8 mouse cellular contexts compared by ENCODE assay signal in the genomic region with DNA sequence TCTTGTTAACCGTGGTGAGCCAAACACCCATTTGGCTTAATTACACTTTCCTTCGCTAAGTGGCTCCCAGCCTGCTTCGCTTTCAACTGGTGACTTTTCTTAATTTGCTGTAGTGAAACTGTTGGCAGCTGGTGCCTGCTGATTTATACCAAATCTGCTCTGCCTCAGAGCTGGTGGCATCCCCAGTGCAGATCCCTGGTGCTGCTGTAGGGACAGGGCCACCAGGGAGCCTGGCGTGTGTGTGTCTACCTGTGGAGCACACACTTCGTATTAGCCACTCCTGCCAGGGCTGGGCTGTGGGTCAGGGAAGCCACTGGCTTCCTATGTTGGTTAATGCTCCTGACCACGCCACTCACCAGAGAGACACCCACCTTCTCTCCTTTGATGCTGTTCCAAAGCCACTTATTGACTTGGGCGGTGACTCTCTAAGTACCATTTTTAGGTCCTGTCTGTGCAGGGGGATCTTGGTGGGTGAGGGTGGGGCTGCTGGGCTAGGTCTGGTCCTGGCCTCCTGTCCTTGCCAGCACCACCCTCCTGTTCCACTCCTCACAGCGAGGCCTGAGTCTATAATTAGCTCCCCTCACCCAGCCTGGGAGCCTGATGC. TPM values are rescaled to one million over a fixed set of nuclear protein-coding genes. Genes with fewer than 3 reads are reported as not detected.
DNase-seq lines count a peak whose midpoint lies in the region; ATAC-seq and TF ChIP-seq lines count a peak whose summit lies in the region.

No protein-coding gene starts in this region.

- H3K36me3 ChIP-seq in midbrain, embryonic 13.5 days, result no peaks in the 10 kb centered on the region
- H3K36me3 ChIP-seq in midbrain, postnatal 0 days (ENCODE audit: insufficient read depth, low read length), result no peaks in the 10 kb centered on the region

- no peak for TF ChIP-seq CTCF in midbrain, postnatal 0 days (IDR thresholded peaks at IDR 0.05)

- intact Hi-C loops in heart, postnatal 25 days (cut with DNase I), result no loop called here

- peak overlapping the region; percentile 35 for H3K27ac ChIP-seq in midbrain, embryonic 13.5 days
- no peak overlapping the region for H3K27ac ChIP-seq in midbrain, postnatal 0 days (ENCODE audit: low read depth, low read length)

- no peaks in the 10 kb centered on the region for H3K9me3 ChIP-seq in midbrain, embryonic 13.5 days
- no peaks in the 10 kb centered on the region for H3K9me3 ChIP-seq in midbrain, postnatal 0 days (ENCODE audit: low read length)

- 54% methylated on average over 8 of the region's 8 CpGs for WGBS in midbrain, embryonic 13.5 days
- 51% methylated on average over 8 of the region's 8 CpGs for WGBS in midbrain, postnatal 0 days

- DNase-seq in cerebellum, adult 9-11 months, result peak; percentile 66
- no peak for DNase-seq in cerebellum, postnatal 4 days (ENCODE audit: low spot score in 2 of 2)
- DNase-seq in midbrain, postnatal 0 days (ENCODE audit: low spot score), result no peak
- peak; percentile 39 for DNase-seq in heart, postnatal 25 days (ENCODE audit: low spot score)
- no peak for DNase-seq in thymus, postnatal 4 days
- DNase-seq in spleen, postnatal 10 days (ENCODE audit: low spot score in 2 of 2), result no peak
- no peak for DNase-seq in Muller cell, postnatal 12 days (ENCODE audit: inconsistent ontology term)

- peaks cover 25% of the 10 kb centered on the region for H3K4me1 ChIP-seq in midbrain, embryonic 13.5 days (replicated peaks)
- no peaks in the 10 kb centered on the region for H3K4me1 ChIP-seq in midbrain, postnatal 0 days (ENCODE audit: insufficient read depth, low read length)

- no peak overlapping the region for H3K4me3 ChIP-seq in midbrain, embryonic 13.5 days (replicated peaks)
- H3K4me3 ChIP-seq in midbrain, postnatal 0 days (ENCODE audit: low read depth, low read length), result no peak overlapping the region

- no peaks in the 10 kb centered on the region for H3K27me3 ChIP-seq in midbrain, embryonic 13.5 days
- no peaks in the 10 kb centered on the region for H3K27me3 ChIP-seq in midbrain, postnatal 0 days (ENCODE audit: insufficient read depth, low read length)

- no peak overlapping the region for H3K4me2 ChIP-seq in midbrain, embryonic 13.5 days (replicated peaks)
- no peak overlapping the region for H3K4me2 ChIP-seq in midbrain, postnatal 0 days (ENCODE audit: low read depth, low read length, poor library complexity, severe bottlenecking)

- H3K9ac ChIP-seq in midbrain, embryonic 13.5 days (replicated peaks), result 0 out of 2 replicates have a peak overlapping the region, but pooled peaks have one; percentile 23
- H3K9ac ChIP-seq in midbrain, postnatal 0 days (replicated peaks; ENCODE audit: low read length, poor library complexity, severe bottlenecking), result no peak overlapping the region

- peak; percentile 34; the same call in 1 of the 2 replicates for ATAC-seq in midbrain, embryonic 13.5 days
- ATAC-seq in midbrain, postnatal 0 days (ENCODE audit: low FRiP score), result no peak

RNA-seq across cellular contexts. Expression of a gene that starts 30.1 kb away (rescaled TPM):
- polyA plus RNA-seq in midbrain, embryonic 13.5 days (2015; fragmentation: Nextera tagmentation; extraction: Ambion mirVana), result 2.9 TPM in 2 replicates
- 3.6 and 4.7 TPM in 2 replicates for total RNA-seq in midbrain, postnatal 0 days (2014; rRNA removed)
- polyA plus RNA-seq in midbrain, postnatal 0 days (2015; fragmentation: Nextera tagmentation; extraction: Ambion mirVana), result 5.5 and 8.2 TPM in 2 replicates
- total RNA-seq in heart, postnatal 25 days (2021), result 100 to 1,000 TPM; 192 to 217 TPM

Comparison
In these comparisons a context has a peak if more than half of its experiments do, and no peak if none do; other contexts are left out.
1. DNase-seq: peak in cerebellum, adult 9-11 months (single experiment) and heart, postnatal 25 days (single experiment); none in cerebellum, postnatal 4 days (0 of 2), midbrain, postnatal 0 days (single experiment), thymus, postnatal 4 days (single experiment), spleen, postnatal 10 days (0 of 2) and Muller cell, postnatal 12 days (single experiment).
2. RNA of a gene that starts 30.1 kb away (total RNA-seq): 192 to 217 TPM in heart, postnatal 25 days; 3.6 to 4.7 TPM in midbrain, postnatal 0 days; every median in the first group is over 10 times any median in the second.